Mouse (Mus musculus) lung, postnatal 0 days (tissue): ENCODE data around the gene Vegfa.

Experiments
- CTCF ChIP-seq: IDR thresholded peaks from 2 replicates; pipeline ENCODE4 v1.5.1; 2016; ENCODE audit warnings: antibody characterized with exemption, mild to moderate bottlenecking
- EP300 ChIP-seq: IDR thresholded peaks from 2 replicates; pipeline ENCODE4 v1.6.1; 2016; ENCODE audit warnings: antibody characterized with exemption, mild to moderate bottlenecking, control low read depth

GRCm38 (mm10) chr17:46029554-46030207, 2.5 kb downstream of the Vegfa start:
- TF ChIP-seq CTCF (no peak), EP300 (no peak)
